Mouse (Mus musculus) thymus, adult 2 months (tissue): ENCODE measurements at regions not wholly inside any gene's neighbourhood (a gene's known extent, or its start where the extent isn't known, plus 50 kb on each side); places are given as distances from the start of the nearest gene placed in this dataset.

Experiments
- DNase-seq: peaks from one replicate; pipeline ENCODE4 v3.0.0; 2021
- H3K27ac ChIP-seq: fragments of 200-500 bp; 2 replicates; pipeline ENCODE4 v1.5.1; 2012; ENCODE audit warnings: low read length, control low read depth; ENCODE audit not compliant: control insufficient read depth, insufficient read depth
- H3K27me3 ChIP-seq: fragments of 200-500 bp; 2 replicates; pipeline ENCODE4 v1.6.1; 2012; ENCODE audit warnings: mild to moderate bottlenecking, low read length, moderate library complexity, mixed read lengths; ENCODE audit not compliant: control insufficient read depth, insufficient read depth
- H3K36me3 ChIP-seq: fragments of 200-500 bp; 2 replicates; pipeline ENCODE4 v1.6.1; 2012; ENCODE audit warnings: mild to moderate bottlenecking, low read length, moderate library complexity; ENCODE audit not compliant: control insufficient read depth, insufficient read depth
- H3K4me1 ChIP-seq: fragments of 200-500 bp; replicated peaks from 2 replicates; pipeline ENCODE4 v1.6.1; 2012; ENCODE audit warnings: low read length; ENCODE audit not compliant: control insufficient read depth, insufficient read depth
- H3K4me3 ChIP-seq: fragments of 200-500 bp; 2 replicates; pipeline ENCODE4 v1.5.1; 2012; ENCODE audit warnings: mild to moderate bottlenecking, low read length, control low read depth, moderate library complexity; ENCODE audit not compliant: control insufficient read depth, insufficient read depth
- CTCF ChIP-seq: fragments of 200-500 bp; IDR thresholded peaks from 2 replicates; pipeline ENCODE4 v1.5.1; 2012; ENCODE audit warnings: mild to moderate bottlenecking, control low read depth, low read length, moderate library complexity, borderline replicate concordance; ENCODE audit not compliant: control insufficient read depth, poor library complexity, insufficient read depth; ENCODE audit errors: extremely low read depth
- POLR2A ChIP-seq: fragments of 200-500 bp; IDR thresholded peaks from 2 replicates; pipeline ENCODE4 v1.6.1; 2012; ENCODE audit warnings: mild to moderate bottlenecking, low read length, control low read depth, moderate library complexity; ENCODE audit not compliant: control insufficient read depth, poor library complexity, insufficient read depth; ENCODE audit errors: extremely low read depth
- WGBS: fragments of 180-500 bp; shearing (Covaris S2); methylation state at CpG from one replicate; pipeline ENCODE4 v1.1.7; 2018; 5-methylcytosine and 5-hydroxymethylcytosine counted together

DNA sequence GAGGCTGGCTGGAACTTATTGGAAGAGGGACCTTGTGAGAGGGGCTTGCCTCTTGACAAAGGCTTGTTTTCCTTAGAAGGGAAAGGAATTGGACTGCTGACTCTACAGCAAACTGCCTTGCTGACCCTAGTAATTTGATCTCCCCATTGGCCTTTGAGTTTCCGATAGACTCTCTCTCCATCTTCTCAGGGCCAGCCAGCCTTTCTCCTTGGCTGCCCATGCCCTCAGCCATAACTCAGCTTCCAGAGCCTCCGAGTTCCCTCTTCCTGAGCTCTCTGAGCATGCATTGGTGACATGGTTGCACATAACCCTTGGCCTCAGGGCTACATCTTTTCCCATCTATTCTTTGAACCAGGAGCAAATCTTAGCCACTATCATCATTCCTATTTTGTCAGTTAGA, 803.7 kb downstream of the Adgrl2 start:
- Histone ChIP-seq H3K27me3 (no peaks in the 10 kb centered on the region), H3K27ac (no peak overlapping the region), H3K4me3 (no peak overlapping the region), H3K36me3 (no peaks in the 10 kb centered on the region), H3K4me1 (no peaks in the 10 kb centered on the region)
- no peak for TF ChIP-seq CTCF
- TF ChIP-seq POLR2A: no peak
- WGBS: 86% methylated on average over 2 of the region's 2 CpGs
- no peak for DNase-seq

DNA sequence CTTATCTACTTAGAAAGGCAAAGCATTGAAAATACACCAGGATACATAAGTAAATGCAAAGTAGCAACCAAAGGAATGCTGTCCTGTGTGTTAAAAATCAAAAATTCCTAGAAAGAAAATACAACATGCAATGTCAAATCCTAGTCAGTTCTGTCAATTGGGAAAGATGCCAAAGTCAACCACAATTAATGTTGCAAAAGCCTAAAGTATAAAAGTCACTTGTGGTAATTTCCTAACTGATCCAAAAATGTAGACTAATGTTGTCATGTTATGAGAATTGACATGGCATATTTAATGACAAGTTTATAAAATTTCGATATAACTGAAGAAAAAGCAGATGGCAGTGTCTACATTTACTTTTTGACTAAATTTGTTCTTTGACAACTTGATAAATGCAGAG, 822.8 kb downstream of the Adgrl2 start:
- Histone ChIP-seq H3K27me3 (no peaks in the 10 kb centered on the region), H3K4me1 (no peaks in the 10 kb centered on the region), H3K36me3 (no peaks in the 10 kb centered on the region), H3K27ac (no peak overlapping the region), H3K4me3 (no peak overlapping the region)
- no peak for DNase-seq
- TF ChIP-seq CTCF (no peak), POLR2A (no peak)
- 86% methylated on average over 1 of the region's 1 CpGs for WGBS

DNA sequence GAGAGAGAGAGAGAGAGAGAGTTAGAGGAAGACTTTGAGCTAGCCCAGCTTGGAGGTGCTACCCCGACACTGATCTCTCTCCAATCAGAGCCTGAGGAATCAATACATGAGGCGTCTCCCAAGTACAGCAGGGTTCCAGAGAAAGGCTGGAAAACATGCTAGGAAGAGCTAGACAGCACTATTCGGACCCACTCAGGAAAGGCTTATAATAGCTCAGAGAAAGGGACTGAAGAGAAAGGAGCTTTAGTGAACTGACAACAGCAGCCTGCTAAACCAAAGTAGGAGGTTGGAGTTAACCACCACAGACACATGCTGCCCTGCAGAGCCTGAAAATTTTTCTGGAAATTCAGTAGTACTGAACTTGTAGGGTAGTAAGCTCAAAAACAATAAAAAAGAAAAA, 831.3 kb downstream of the Adgrl2 start:
- DNase-seq: no peak
- Histone ChIP-seq H3K27ac (no peak overlapping the region), H3K27me3 (no peaks in the 10 kb centered on the region), H3K4me1 (no peaks in the 10 kb centered on the region), H3K36me3 (no peaks in the 10 kb centered on the region), H3K4me3 (no peak overlapping the region)
- TF ChIP-seq CTCF (no peak), POLR2A (no peak)
- WGBS: 86% methylated on average over 3 of the region's 3 CpGs

DNA sequence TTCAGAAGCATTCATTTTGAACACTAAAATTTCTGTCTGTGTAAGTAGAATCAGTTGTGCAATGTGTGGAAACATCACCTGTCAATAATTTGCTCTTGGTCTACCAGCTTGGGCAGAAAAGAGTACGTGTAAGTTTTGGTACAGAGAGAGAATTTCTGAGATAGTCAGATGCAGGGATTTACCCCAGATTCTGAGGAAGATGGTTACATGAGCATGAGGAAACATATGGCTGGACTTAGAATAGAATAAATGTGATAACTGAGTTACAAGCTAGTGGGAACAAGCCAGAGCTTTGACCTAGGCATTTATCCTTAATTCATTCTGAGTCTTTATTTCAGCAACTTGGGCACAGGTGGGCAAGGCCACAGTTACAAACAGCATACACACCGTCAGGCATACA, 831.8 kb downstream of the Adgrl2 start:
- no peaks in the 10 kb centered on the region for H3K4me1 ChIP-seq
- H3K4me3 ChIP-seq: no peak overlapping the region
- WGBS: 87% methylated on average over 2 of the region's 2 CpGs
- no peak overlapping the region for H3K27ac ChIP-seq
- H3K27me3 ChIP-seq: no peaks in the 10 kb centered on the region
- no peak for DNase-seq
- TF ChIP-seq CTCF: no peak
- TF ChIP-seq POLR2A: no peak
- H3K36me3 ChIP-seq: no peaks in the 10 kb centered on the region

DNA sequence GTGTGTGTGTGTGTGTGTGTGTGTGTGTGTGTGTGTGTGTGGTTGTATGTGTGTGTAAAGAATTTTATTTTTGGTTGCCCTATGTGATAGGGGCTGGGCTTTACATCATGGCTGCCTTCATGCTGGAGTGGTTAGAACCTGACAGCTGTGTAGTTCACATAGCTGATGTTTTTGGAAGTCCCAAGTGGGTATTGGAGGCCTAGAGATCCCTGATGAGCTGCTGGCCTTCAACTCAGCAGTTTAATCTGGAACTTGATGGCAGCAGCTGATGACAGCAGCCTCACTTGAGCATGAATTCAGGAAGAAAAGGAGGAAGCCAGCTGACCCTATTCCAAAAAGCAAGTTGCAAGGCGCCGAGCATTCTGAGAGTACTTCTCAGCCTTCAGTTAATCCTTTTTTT, 846.6 kb downstream of the Adgrl2 start:
- H3K36me3 ChIP-seq: no peaks in the 10 kb centered on the region
- WGBS: 81% methylated on average over 2 of the region's 2 CpGs
- DNase-seq: no peak
- TF ChIP-seq CTCF: no peak
- TF ChIP-seq POLR2A: no peak
- H3K4me1 ChIP-seq: no peaks in the 10 kb centered on the region
- H3K4me3 ChIP-seq: no peak overlapping the region
- H3K27ac ChIP-seq: no peak overlapping the region
- H3K27me3 ChIP-seq: no peaks in the 10 kb centered on the region

DNA sequence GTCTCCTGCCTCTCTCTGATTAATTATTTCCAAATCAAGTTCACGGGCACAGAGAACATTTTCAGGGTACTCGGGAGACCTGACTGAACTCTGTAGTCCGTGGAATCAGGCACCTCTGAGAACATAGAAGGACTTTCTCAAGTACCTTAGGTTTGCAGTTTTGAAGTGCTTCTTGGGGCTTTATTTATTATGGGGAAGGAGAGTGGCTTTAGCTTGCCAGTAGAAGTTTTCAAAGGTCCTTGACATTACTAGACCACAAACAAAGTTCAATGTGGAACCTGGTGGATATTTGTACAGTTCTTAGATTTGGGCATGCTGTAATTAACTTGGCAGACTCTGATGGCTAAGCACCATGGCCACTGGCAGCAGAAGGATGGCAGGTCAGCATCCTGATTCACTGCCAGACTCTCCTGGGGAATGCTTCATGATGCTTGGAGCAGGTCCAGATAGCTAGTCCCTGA, 853.5 kb downstream of the Adgrl2 start:
- 95% methylated on average over 3 of the region's 3 CpGs for WGBS
- H3K36me3 ChIP-seq: no peaks in the 10 kb centered on the region
- no peak overlapping the region for H3K27ac ChIP-seq
- no peak for DNase-seq
- TF ChIP-seq POLR2A (no peak), CTCF (no peak)
- no peaks in the 10 kb centered on the region for H3K4me1 ChIP-seq
- H3K27me3 ChIP-seq: no peaks in the 10 kb centered on the region
- H3K4me3 ChIP-seq: no peak overlapping the region

DNA sequence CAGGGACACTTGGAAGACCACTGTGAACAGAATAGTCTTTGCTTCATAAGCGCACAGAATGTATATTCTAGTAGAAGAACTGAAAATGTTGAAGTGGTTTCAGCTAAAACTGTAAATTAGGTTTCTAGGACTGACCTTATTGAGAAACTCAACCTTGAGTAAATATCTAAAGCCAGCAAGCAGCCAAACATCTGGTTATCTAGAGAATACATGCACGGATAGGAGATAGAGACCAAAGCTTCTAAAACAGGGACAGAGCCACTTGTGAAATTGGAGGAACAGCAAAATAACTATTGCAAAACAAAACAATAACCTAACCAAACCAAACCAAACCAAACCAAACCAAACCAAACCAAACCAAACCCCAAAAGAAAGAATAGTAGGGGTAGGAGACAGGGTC, 855.7 kb downstream of the Adgrl2 start:
- no peak for TF ChIP-seq POLR2A
- no peak for TF ChIP-seq CTCF
- no peak overlapping the region for H3K27ac ChIP-seq
- no peaks in the 10 kb centered on the region for H3K4me1 ChIP-seq
- H3K4me3 ChIP-seq: no peak overlapping the region
- DNase-seq: no peak
- H3K27me3 ChIP-seq: no peaks in the 10 kb centered on the region
- no peaks in the 10 kb centered on the region for H3K36me3 ChIP-seq
- 97% methylated on average over 2 of the region's 2 CpGs for WGBS

DNA sequence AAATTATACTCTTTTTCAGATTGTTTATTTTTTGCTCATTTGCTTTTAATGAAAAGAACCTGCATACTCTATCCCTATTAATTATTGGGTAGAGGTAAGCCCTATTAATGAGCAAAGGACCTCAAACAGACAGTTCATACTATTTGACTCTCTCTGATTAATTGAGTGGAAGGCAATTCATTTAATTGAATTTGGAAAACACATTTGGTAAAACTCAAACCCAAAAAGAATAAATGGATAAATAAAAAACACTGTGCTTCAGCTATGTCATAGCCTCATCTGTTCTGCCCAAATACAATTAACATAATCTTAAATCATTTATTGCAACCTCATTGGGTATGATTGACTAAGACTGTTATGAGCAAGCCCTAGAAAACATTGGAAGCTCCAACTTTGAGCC, 874.8 kb downstream of the Adgrl2 start:
- no peaks in the 10 kb centered on the region for H3K36me3 ChIP-seq
- no peak for DNase-seq
- no peaks in the 10 kb centered on the region for H3K27me3 ChIP-seq
- no peak overlapping the region for H3K27ac ChIP-seq
- no peak overlapping the region for H3K4me3 ChIP-seq
- TF ChIP-seq CTCF (no peak), POLR2A (no peak)
- H3K4me1 ChIP-seq: no peaks in the 10 kb centered on the region
